In the genomic region with DNA sequence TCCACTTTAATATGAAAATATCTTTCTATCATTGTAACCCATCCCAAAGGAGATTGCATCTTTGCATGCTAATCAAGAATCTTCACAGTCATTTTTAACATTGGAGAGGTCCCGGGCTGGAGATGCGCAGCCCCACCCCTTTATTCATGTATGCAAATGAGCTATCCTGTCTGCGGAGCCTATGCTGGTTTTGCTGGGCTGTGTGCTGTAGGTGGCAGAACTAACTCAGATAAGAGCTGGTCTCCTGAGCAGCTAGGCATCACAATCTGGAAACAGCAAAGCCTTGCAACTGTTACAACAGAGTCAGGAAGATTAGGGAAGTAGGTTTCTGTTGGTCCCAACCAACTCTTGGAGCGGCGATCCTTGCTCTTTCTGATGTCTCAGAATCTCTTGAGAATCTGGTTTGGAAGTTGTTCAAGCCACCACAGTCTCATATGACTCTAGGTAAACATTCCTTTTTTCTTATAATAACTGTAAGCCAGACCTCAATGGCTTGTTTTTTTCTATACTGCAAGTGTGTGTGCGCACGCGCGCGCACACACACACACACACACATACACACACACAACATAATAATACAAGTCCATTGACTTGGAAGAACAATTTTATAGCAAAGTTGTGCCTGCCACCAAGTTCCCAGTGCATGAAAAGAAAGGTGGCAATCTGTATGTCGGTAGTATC, we compare ENCODE assay signal across 8 mouse cellular contexts.
DNase-seq lines count a peak whose midpoint lies in the region; ATAC-seq lines count a peak whose summit lies in the region.

No protein-coding gene starts in this region.

- H3K27me3 ChIP-seq in limb, embryonic 11.5 days (ENCODE audit: control insufficient read depth, insufficient read depth, low read length): no peaks in the 10 kb centered on the region
- H3K27me3 ChIP-seq in limb, embryonic 10.5 days (ENCODE audit: low read depth, poor library complexity, severe bottlenecking): no peaks in the 10 kb centered on the region
- no peaks in the 10 kb centered on the region for H3K27me3 ChIP-seq in forebrain, embryonic 14.5 days (replicated peaks; ENCODE audit: control insufficient read depth, insufficient read depth, low read length)
- H3K27me3 ChIP-seq in midbrain, embryonic 14.5 days (ENCODE audit: control insufficient read depth, insufficient read depth, low read length): no peaks in the 10 kb centered on the region

- H3K4me2 ChIP-seq in limb, embryonic 11.5 days (ENCODE audit: low read depth, severe bottlenecking): no peak overlapping the region
- H3K4me2 ChIP-seq in forebrain, embryonic 14.5 days (ENCODE audit: low read length): no peak overlapping the region
- H3K4me2 ChIP-seq in midbrain, embryonic 14.5 days (ENCODE audit: low read length): 0 out of 2 replicates have a peak overlapping the region, but pooled peaks have one; percentile 18

- H3K4me1 ChIP-seq in limb, embryonic 11.5 days (ENCODE audit: control insufficient read depth, insufficient read depth, low read length): 0 out of 2 replicates have a peak, but pooled peaks cover 2% of the 10 kb centered on the region
- H3K4me1 ChIP-seq in limb, embryonic 10.5 days: peaks cover 36% of the 10 kb centered on the region
- no peaks in the 10 kb centered on the region for H3K4me1 ChIP-seq in forebrain, embryonic 14.5 days (ENCODE audit: control insufficient read depth, insufficient read depth, low read length)
- peaks cover 10% of the 10 kb centered on the region; the same call in 1 of the 2 replicates for H3K4me1 ChIP-seq in midbrain, embryonic 14.5 days (ENCODE audit: control insufficient read depth, insufficient read depth, low read length)

- DNase-seq in limb, embryonic 11.5 days (ENCODE audit: low spot score): peak; percentile 32
- no peak for DNase-seq in limb, embryonic 10.5 days (ENCODE audit: low spot score)
- DNase-seq in forebrain, embryonic 14.5 days (ENCODE audit: low spot score): peak; percentile 82
- peak; percentile 64 for DNase-seq in layer of hippocampus, adult 11-12 months (ENCODE audit: low spot score)
- peak; percentile 80 for DNase-seq in midbrain, embryonic 14.5 days
- no peak for DNase-seq in ovary, postnatal 14 days (ENCODE audit: low spot score)
- no peak for DNase-seq in cerebellum, adult 9-10 months

- no peaks in the 10 kb centered on the region for H3K9me3 ChIP-seq in limb, embryonic 11.5 days (ENCODE audit: control insufficient read depth, low read length)
- no peaks in the 10 kb centered on the region for H3K9me3 ChIP-seq in limb, embryonic 10.5 days (replicated peaks)
- no peaks in the 10 kb centered on the region for H3K9me3 ChIP-seq in forebrain, embryonic 14.5 days (replicated peaks; ENCODE audit: control insufficient read depth, low read length)
- no peaks in the 10 kb centered on the region for H3K9me3 ChIP-seq in midbrain, embryonic 14.5 days (ENCODE audit: control insufficient read depth, low read length)

- H3K4me3 ChIP-seq in limb, embryonic 11.5 days (ENCODE audit: low read depth, low read length): no peak overlapping the region
- no peak overlapping the region for H3K4me3 ChIP-seq in limb, embryonic 10.5 days
- H3K4me3 ChIP-seq in forebrain, embryonic 14.5 days (ENCODE audit: low read depth, low read length): no peak overlapping the region
- H3K4me3 ChIP-seq in midbrain, embryonic 14.5 days (replicated peaks; ENCODE audit: low read depth, low read length): no peak overlapping the region

- ATAC-seq in limb, embryonic 11.5 days (ENCODE audit: insufficient number of reproducible peaks, low FRiP score, low TSS enrichment, low read depth): no peak
- peak; percentile 94 for ATAC-seq in forebrain, embryonic 14.5 days
- peak; percentile 89 for ATAC-seq in midbrain, embryonic 14.5 days (ENCODE audit: low FRiP score, low TSS enrichment)
- ATAC-seq in megakaryocyte-erythroid progenitor cell, adult 5-6 weeks (replicated peaks; ENCODE audit: low FRiP score, low TSS enrichment, poor library complexity, severe bottlenecking): no peak

- no peaks in the 10 kb centered on the region for H3K36me3 ChIP-seq in limb, embryonic 11.5 days (ENCODE audit: control insufficient read depth, insufficient read depth, low read length)
- H3K36me3 ChIP-seq in limb, embryonic 10.5 days: peaks cover 4% of the 10 kb centered on the region; the same call in 1 of the 2 replicates
- H3K36me3 ChIP-seq in forebrain, embryonic 14.5 days (ENCODE audit: control insufficient read depth, insufficient read depth, low read length): no peaks in the 10 kb centered on the region
- no peaks in the 10 kb centered on the region for H3K36me3 ChIP-seq in midbrain, embryonic 14.5 days (ENCODE audit: control insufficient read depth, insufficient read depth, low read length)

- WGBS in limb, embryonic 11.5 days: 70% methylated on average over 11 of the region's 11 CpGs
- 70% methylated on average over 11 of the region's 11 CpGs for WGBS in limb, embryonic 10.5 days
- 67% methylated on average over 11 of the region's 11 CpGs for WGBS in forebrain, embryonic 14.5 days
- 62% methylated on average over 11 of the region's 11 CpGs for WGBS in midbrain, embryonic 14.5 days

- H3K27ac ChIP-seq in limb, embryonic 11.5 days (replicated peaks; ENCODE audit: low read depth, low read length): no peak overlapping the region
- H3K27ac ChIP-seq in limb, embryonic 10.5 days: no peak overlapping the region
- no peak overlapping the region for H3K27ac ChIP-seq in forebrain, embryonic 14.5 days (ENCODE audit: low read depth, low read length)
- H3K27ac ChIP-seq in midbrain, embryonic 14.5 days (replicated peaks; ENCODE audit: low read depth, low read length): peak overlapping the region; percentile 28; the same call in 1 of the 2 replicates

- H3K9ac ChIP-seq in limb, embryonic 11.5 days (ENCODE audit: low read length): no peak overlapping the region
- H3K9ac ChIP-seq in forebrain, embryonic 14.5 days (ENCODE audit: low read length): no peak overlapping the region
- no peak overlapping the region for H3K9ac ChIP-seq in midbrain, embryonic 14.5 days (replicated peaks; ENCODE audit: low read length)

Comparison
In these comparisons a context has a peak if more than half of its experiments do, and no peak if none do; other contexts are left out.
1. DNase-seq: peak in limb, embryonic 11.5 days (single experiment), forebrain, embryonic 14.5 days (single experiment), layer of hippocampus, adult 11-12 months (single experiment) and midbrain, embryonic 14.5 days (single experiment); none in limb, embryonic 10.5 days (single experiment), ovary, postnatal 14 days (single experiment) and cerebellum, adult 9-10 months (single experiment).
2. ATAC-seq: peak in forebrain, embryonic 14.5 days (single experiment) and midbrain, embryonic 14.5 days (single experiment); none in limb, embryonic 11.5 days (single experiment) and megakaryocyte-erythroid progenitor cell, adult 5-6 weeks (single experiment).